Mouse (Mus musculus) liver, postnatal 0 days (tissue): Measurements from ENCODE around the gene R3hcc1l. TPM values are rescaled to one million over a fixed set of nuclear protein-coding genes. Genes with fewer than 3 reads are reported as not detected.

Experiments
- ATAC-seq: fragments of 200-750 bp; cut with Nextera tagmentation; 2 replicates; pipeline ENCODE4 v1.8.0; 2017; ENCODE audit warnings: mild to moderate bottlenecking, moderate library complexity
- DNase-seq: peaks from one replicate; pipeline ENCODE4 v3.0.0-alpha.2; 2016
- H3K27ac ChIP-seq: fragments of 300-500 bp; sonication (generic); 2 replicates; pipeline ENCODE4 v1.5.1; 2014; ENCODE audit warnings: antibody characterized with exemption, moderate library complexity, mild to moderate bottlenecking, low read depth
- H3K27me3 ChIP-seq: fragments of 300-500 bp; sonication (generic); 2 replicates; pipeline ENCODE4 v1.6.1; 2014; ENCODE audit warnings: low read length, control low read depth, mixed read lengths; ENCODE audit not compliant: insufficient read depth
- H3K36me3 ChIP-seq: fragments of 300-500 bp; sonication (generic); replicated peaks from 2 replicates; pipeline ENCODE4 v1.6.1; 2014; ENCODE audit warnings: mild to moderate bottlenecking, control low read depth, low read length, moderate library complexity, mixed read lengths; ENCODE audit not compliant: insufficient read depth
- H3K4me1 ChIP-seq: fragments of 300-500 bp; sonication (generic); 2 replicates; pipeline ENCODE4 v1.6.1; 2014; ENCODE audit warnings: antibody characterized with exemption, mild to moderate bottlenecking, control low read depth; ENCODE audit not compliant: insufficient read depth
- H3K4me2 ChIP-seq: fragments of 300-500 bp; sonication (generic); 2 replicates; pipeline ENCODE4 v1.6.1; 2014; ENCODE audit warnings: low read depth, mild to moderate bottlenecking, low read length, moderate library complexity, mixed read lengths
- H3K4me3 ChIP-seq: fragments of 300-500 bp; sonication (generic); 2 replicates; pipeline ENCODE4 v1.5.1; 2014; ENCODE audit warnings: low read depth, low read length
- H3K9ac ChIP-seq: fragments of 300-500 bp; sonication (generic); replicated peaks from 2 replicates; pipeline ENCODE4 v1.6.1; 2014; ENCODE audit warnings: mild to moderate bottlenecking, moderate library complexity
- H3K9me3 ChIP-seq: fragments of 300-500 bp; sonication (generic); 2 replicates; pipeline ENCODE4 v1.6.1; 2016; ENCODE audit warnings: mild to moderate bottlenecking, control low read depth, low read length, mixed read lengths
- CTCF ChIP-seq: sonication (generic); IDR thresholded peaks from 2 replicates; pipeline ENCODE4 v1.5.1; 2016; ENCODE audit warnings: antibody characterized with exemption, low read depth
- EP300 ChIP-seq: IDR thresholded peaks from 2 replicates; pipeline ENCODE4 v1.6.1; 2016; ENCODE audit warnings: antibody characterized with exemption, low read depth, mild to moderate bottlenecking
- WGBS: fragments of 180-500 bp; shearing (Covaris S2); extraction: QIAGEN DNeasy Blood & Tissue Kit; methylation state at CpG from one replicate; pipeline ENCODE4 v1.1.7; 2014; ENCODE audit not compliant: insufficient replicate concordance; 5-methylcytosine and 5-hydroxymethylcytosine counted together
- polyA plus RNA-seq: library from polyadenylated mRNA; unstranded; fragments of >200 nt; fragmentation: Nextera tagmentation; extraction: Ambion mirVana; gene quantifications from 2 replicates; pipeline ENCODE4 v1.2.1, GENCODE M21; 2015

The R3hcc1l gene
- 7.5 and 7.9 TPM in 2 replicates for polyA plus RNA-seq

DNA sequence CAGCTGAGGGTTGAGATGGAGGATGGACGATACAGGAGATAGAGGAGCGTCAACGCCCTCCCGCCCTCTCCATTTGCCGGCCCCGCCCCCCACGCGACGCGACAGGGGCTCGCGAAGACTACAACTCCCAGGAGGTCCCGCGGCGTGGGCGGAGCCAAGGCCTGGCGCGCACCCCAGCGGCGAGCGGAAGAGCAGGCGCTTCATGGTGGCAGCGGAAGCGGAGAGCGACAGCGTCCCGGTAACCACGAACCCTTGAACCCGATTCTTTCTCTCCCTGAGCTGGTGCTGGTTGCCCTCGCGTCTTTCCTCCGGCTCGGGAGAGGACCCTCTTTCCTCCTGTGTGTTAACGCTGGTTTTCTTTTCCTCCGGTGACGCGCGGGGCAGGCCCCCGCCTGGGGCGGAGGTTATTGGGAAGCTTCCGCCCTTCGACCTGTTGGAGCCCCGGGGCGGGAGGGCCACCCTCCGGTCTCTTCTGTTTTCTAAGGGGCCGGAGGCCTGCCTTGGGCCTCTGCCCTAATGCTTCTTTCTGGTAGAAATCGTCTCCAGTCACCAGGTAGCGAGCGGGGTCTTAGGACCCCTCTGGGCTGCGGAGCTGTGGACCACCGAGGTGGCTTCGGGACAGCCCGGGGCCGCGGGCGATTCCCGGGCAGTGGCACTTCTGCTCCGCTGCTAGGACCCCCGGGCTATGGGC is at the start of gene R3hcc1l:
Gene R3hcc1l (plus strand): TSS at position 140 of the 691 bp plus-strand sequence.
- ATAC-seq = peak; percentile 98
- WGBS = under 1% methylated on average over 56 of the region's 59 CpGs
- Histone ChIP-seq H3K9ac (peak within 1 kb of the TSS; percentile 96), H3K27ac (peak within 1 kb of the TSS; percentile 93), H3K4me1 (peaks cover 13% of the 10 kb centered on the region), H3K27me3 (no peaks in the 10 kb centered on the region), H3K4me3 (peak within 1 kb of the TSS; percentile 96), H3K36me3 (no peaks in the 10 kb centered on the region), H3K4me2 (peak within 1 kb of the TSS; percentile 93), H3K9me3 (no peaks in the 10 kb centered on the region)
- DNase-seq = peak; percentile 98
- TF ChIP-seq CTCF (peak; percentile 79), EP300 (no peak)

DNA sequence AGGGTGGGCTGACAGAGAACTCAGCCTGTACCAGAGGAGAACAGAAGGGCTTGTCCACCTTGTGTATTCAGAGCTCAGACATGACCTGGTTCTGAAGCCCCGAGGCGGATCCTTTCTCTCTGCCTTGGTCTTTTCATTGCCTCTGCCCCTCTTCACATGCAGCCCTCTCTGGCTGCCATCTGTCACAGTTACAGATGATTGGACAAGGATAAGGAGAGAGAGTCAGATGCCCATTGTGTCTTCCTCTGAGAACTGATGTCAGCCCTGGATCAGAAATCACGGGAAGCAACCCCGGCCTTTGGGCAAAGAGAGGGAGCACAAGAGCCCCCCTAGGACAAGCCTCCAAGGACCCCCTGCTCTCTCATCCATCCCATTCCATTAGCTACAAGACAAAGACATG is 47.0 kb upstream of the R3hcc1l start:
- TF ChIP-seq EP300 (no peak), CTCF (no peak)
- ATAC-seq = no peak
- Histone ChIP-seq H3K9ac (no peak overlapping the region), H3K27me3 (no peaks in the 10 kb centered on the region), H3K27ac (no peak overlapping the region), H3K4me1 (no peaks in the 10 kb centered on the region), H3K4me3 (no peak overlapping the region), H3K4me2 (no peak overlapping the region), H3K36me3 (no peaks in the 10 kb centered on the region), H3K9me3 (no peaks in the 10 kb centered on the region)
- 88% methylated on average over 4 of the region's 4 CpGs for WGBS
- no peak for DNase-seq

DNA sequence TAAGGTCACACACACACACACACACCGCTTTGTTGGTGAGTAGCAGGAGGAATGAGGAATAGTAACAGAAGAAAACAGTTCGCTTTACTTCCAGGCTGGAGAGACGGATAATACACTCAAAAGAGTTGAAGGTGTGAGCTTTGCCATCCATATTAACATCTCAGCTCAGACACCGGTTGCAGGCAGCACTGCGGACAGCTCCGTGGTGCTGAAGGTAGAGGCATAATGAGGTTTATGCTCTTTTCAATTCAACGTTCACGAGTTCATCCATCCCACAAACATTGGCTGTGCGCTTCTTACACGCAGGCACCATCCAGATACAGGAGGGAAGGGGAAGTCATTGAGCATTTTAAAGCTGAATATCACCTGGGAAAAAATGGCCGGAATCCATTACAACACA is 45.7 kb upstream of the R3hcc1l start:
- no peaks in the 10 kb centered on the region for H3K27me3 ChIP-seq
- TF ChIP-seq CTCF (no peak), EP300 (no peak)
- no peaks in the 10 kb centered on the region for H3K9me3 ChIP-seq
- H3K36me3 ChIP-seq = no peaks in the 10 kb centered on the region
- no peak overlapping the region for H3K4me3 ChIP-seq
- DNase-seq = peak; percentile 31
- H3K9ac ChIP-seq = no peak overlapping the region
- no peaks in the 10 kb centered on the region for H3K4me1 ChIP-seq
- no peak overlapping the region for H3K4me2 ChIP-seq
- ATAC-seq = no peak
- H3K27ac ChIP-seq = no peak overlapping the region
- WGBS = 26% methylated on average over 11 of the region's 11 CpGs

DNA sequence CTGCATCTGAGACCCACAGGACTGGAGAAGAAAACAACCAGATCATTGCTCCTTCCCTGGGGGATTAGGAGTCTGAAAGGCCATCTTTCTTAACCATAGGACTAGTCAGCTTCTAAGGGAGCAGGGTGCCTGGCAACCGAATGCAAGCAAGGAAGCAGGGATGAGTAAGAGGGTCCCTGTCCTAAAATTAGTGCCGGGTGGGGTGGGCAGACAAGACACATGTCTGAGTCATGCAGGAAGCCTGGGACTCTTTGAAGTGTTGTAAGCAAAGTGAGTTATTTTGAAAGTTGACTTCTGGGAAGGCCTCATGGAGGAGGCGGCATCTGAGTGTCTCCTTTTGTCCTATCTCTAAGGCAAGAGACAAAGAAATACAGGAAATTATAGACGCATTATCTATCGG is 40.8 kb upstream of the R3hcc1l start:
- DNase-seq (no peak), ATAC-seq (no peak)
- 56% methylated on average over 5 of the region's 5 CpGs for WGBS
- Histone ChIP-seq H3K9ac (no peak overlapping the region), H3K4me1 (no peaks in the 10 kb centered on the region), H3K27me3 (no peaks in the 10 kb centered on the region), H3K36me3 (no peaks in the 10 kb centered on the region), H3K4me3 (no peak overlapping the region), H3K4me2 (no peak overlapping the region), H3K27ac (no peak overlapping the region), H3K9me3 (no peaks in the 10 kb centered on the region)
- TF ChIP-seq EP300 = no peak
- TF ChIP-seq CTCF = no peak

DNA sequence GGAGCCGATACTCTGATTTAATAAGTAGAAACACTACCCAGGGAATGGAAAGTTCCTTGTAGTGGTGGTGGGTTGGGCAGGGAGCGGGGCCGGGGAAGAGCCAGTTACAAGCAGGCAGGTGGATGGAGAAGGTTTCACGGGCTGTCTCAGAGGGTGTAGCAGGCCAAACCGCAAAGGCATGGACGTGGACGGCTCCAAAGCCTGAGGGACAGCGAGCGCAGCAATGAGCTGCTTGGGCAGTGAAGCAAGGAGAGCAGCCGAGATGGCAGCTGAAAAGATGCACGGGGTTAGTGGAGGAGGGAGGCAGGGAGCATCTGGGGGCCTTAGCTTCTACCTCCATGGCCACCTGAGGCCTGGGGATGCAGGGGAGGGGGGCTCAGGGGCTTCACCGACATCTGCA is 40.3 kb upstream of the R3hcc1l start:
- H3K4me3 ChIP-seq = no peak overlapping the region
- H3K36me3 ChIP-seq = no peaks in the 10 kb centered on the region
- no peak overlapping the region for H3K27ac ChIP-seq
- TF ChIP-seq CTCF = no peak
- no peak for TF ChIP-seq EP300
- 61% methylated on average over 12 of the region's 12 CpGs for WGBS
- no peak for ATAC-seq
- no peak overlapping the region for H3K9ac ChIP-seq
- H3K9me3 ChIP-seq = no peaks in the 10 kb centered on the region
- H3K27me3 ChIP-seq = no peaks in the 10 kb centered on the region
- H3K4me1 ChIP-seq = no peaks in the 10 kb centered on the region
- no peak for DNase-seq
- no peak overlapping the region for H3K4me2 ChIP-seq

DNA sequence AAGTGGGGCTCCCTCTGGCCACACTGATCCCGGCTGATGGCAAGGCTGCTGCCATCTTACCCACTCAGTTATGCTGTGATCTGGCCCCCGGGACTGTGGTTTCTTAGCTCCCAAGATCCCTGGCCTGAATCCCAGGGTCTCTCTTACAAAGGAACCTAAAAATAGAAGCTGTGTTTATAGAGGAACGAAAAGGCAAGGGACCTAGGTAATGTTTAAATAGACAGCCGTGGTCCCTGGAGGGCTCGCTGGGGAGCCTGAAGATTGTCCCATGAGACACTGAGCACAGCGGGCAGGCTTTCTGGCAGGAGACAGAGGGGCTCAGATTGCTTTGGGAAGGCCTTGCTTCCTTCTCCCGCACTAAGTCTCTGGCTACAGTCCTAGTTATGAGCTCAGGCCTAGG is 33.1 kb upstream of the R3hcc1l start:
- Histone ChIP-seq H3K9me3 (no peaks in the 10 kb centered on the region), H3K4me1 (no peaks in the 10 kb centered on the region), H3K4me3 (no peak overlapping the region), H3K36me3 (no peaks in the 10 kb centered on the region), H3K27ac (no peak overlapping the region), H3K9ac (no peak overlapping the region), H3K27me3 (no peaks in the 10 kb centered on the region), H3K4me2 (no peak overlapping the region)
- WGBS = 55% methylated on average over 7 of the region's 7 CpGs
- no peak for ATAC-seq
- no peak for DNase-seq
- TF ChIP-seq CTCF = no peak
- TF ChIP-seq EP300 = no peak

DNA sequence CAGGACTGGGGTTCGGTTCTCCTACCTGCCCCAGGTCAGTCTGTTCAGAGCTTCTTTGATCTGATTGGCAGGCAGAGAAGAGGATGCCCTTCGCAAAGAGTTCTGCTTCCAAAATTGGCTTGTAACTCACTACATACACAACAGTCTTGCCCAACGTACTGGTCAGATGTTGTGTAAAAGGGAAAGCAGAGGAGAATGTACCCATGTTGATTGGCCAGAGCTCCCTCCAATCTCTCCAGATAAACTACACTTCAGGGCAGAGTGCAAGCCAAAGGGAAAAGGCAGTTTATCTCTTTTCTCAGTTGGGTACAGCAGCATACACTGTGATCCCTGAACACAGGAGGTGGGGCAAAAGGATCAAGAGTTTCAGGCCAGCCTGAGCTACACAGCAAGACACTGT is 31.3 kb upstream of the R3hcc1l start:
- peak; percentile 31; the same call in 1 of the 2 replicates for ATAC-seq
- no peak overlapping the region for H3K27ac ChIP-seq
- WGBS = 60% methylated on average over 3 of the region's 3 CpGs
- H3K4me1 ChIP-seq = no peaks in the 10 kb centered on the region
- H3K4me2 ChIP-seq = no peak overlapping the region
- no peaks in the 10 kb centered on the region for H3K27me3 ChIP-seq
- no peaks in the 10 kb centered on the region for H3K9me3 ChIP-seq
- H3K4me3 ChIP-seq = no peak overlapping the region
- no peak overlapping the region for H3K9ac ChIP-seq
- DNase-seq = no peak
- no peaks in the 10 kb centered on the region for H3K36me3 ChIP-seq
- TF ChIP-seq EP300 (no peak), CTCF (no peak)
